8 mouse cellular contexts compared by ENCODE assay signal in genomic region chr9:106884996-106885900, GRCm38 (mm10). TPM values are rescaled to one million over a fixed set of nuclear protein-coding genes. Genes with fewer than 3 reads are reported as not detected.
DNase-seq lines count a peak whose midpoint lies in the region; ATAC-seq lines count a peak whose summit lies in the region.

No protein-coding gene starts in this region.

- H3K4me1 ChIP-seq in brown adipose tissue, adult 24 weeks (ENCODE audit: control insufficient read depth, insufficient read depth, insufficient read length, low read length): peaks cover 11% of the 10 kb centered on the region
- H3K4me1 ChIP-seq in forebrain, embryonic 13.5 days: peaks cover 77% of the 10 kb centered on the region
- H3K4me1 ChIP-seq in limb, embryonic 12.5 days (replicated peaks): peaks cover 67% of the 10 kb centered on the region

- 26% methylated on average over 44 of the region's 44 CpGs for WGBS in forebrain, embryonic 13.5 days
- 21% methylated on average over 44 of the region's 44 CpGs for WGBS in limb, embryonic 12.5 days

- H3K27ac ChIP-seq in brown adipose tissue, adult 24 weeks (replicated peaks; ENCODE audit: low read depth, low read length): no peak overlapping the region
- H3K27ac ChIP-seq in forebrain, embryonic 13.5 days: peak overlapping the region; percentile 88; the same call in 1 of the 2 replicates
- peak overlapping the region; percentile 93 for H3K27ac ChIP-seq in limb, embryonic 12.5 days

- no peaks in the 10 kb centered on the region for H3K27me3 ChIP-seq in forebrain, embryonic 13.5 days
- no peaks in the 10 kb centered on the region for H3K27me3 ChIP-seq in limb, embryonic 12.5 days

- intact Hi-C loops in left cerebral cortex, postnatal 4 days (cut with DNase I): no loop called here
- intact Hi-C loops in left cerebral cortex, postnatal 14 days (cut with DNase I): loop anchor here (5.0 kb wide), 1 partner anchor 208 kb away; no protein-coding TSS in a partner anchor
- intact Hi-C loops in gastrocnemius, postnatal 36 days (cut with DNase I): loop anchor here (10.0 kb wide), 1 partner anchor 430 kb away; the partner anchor contains the start of gene Pcbp4

- H3K9ac ChIP-seq in forebrain, embryonic 13.5 days: peak overlapping the region; percentile 99
- peak overlapping the region; percentile 99 for H3K9ac ChIP-seq in limb, embryonic 12.5 days (replicated peaks)

- ATAC-seq in forebrain, embryonic 13.5 days: no peak
- ATAC-seq in limb, embryonic 12.5 days (ENCODE audit: insufficient number of reproducible peaks, insufficient read depth, low FRiP score, low TSS enrichment, low read depth): no peak

- peak overlapping the region; percentile 98 for H3K4me2 ChIP-seq in forebrain, embryonic 13.5 days
- H3K4me2 ChIP-seq in limb, embryonic 12.5 days: peak overlapping the region; percentile 98

- H3K36me3 ChIP-seq in forebrain, embryonic 13.5 days (ENCODE audit: poor library complexity, severe bottlenecking): peaks cover 77% of the 10 kb centered on the region
- H3K36me3 ChIP-seq in limb, embryonic 12.5 days: peaks cover 76% of the 10 kb centered on the region

- peak; percentile 20 for DNase-seq in left cerebral cortex, postnatal 4 days
- no peak for DNase-seq in left cerebral cortex, postnatal 14 days (ENCODE audit: low spot score in 2 of 2)
- DNase-seq in retina, embryonic 14.5 days (ENCODE audit: low spot score): peak; percentile 31
- no peak for DNase-seq in layer of hippocampus, postnatal 25 days (ENCODE audit: extremely low spot score in 1 of 2, low spot score in 1 of 2)
- no peak for DNase-seq in gastrocnemius, postnatal 36 days

- peak overlapping the region; percentile 78 for H3K4me3 ChIP-seq in brown adipose tissue, adult 24 weeks (ENCODE audit: insufficient read depth, low read depth, low read length)
- H3K4me3 ChIP-seq in forebrain, embryonic 13.5 days: peak overlapping the region; percentile 97
- peak overlapping the region; percentile 96 for H3K4me3 ChIP-seq in limb, embryonic 12.5 days (replicated peaks)

- no peaks in the 10 kb centered on the region for H3K9me3 ChIP-seq in forebrain, embryonic 13.5 days (replicated peaks)
- no peaks in the 10 kb centered on the region for H3K9me3 ChIP-seq in limb, embryonic 12.5 days

RNA-seq across cellular contexts. Expression of gene Rbm15b, which starts 2.0 kb away (rescaled TPM):
- 10 to 100 TPM; 90.2 to 93.0 TPM for total RNA-seq in left cerebral cortex, postnatal 4 days (2021)
- 10 to 100 TPM; 50.2 to 55.7 TPM for total RNA-seq in left cerebral cortex, postnatal 14 days (2021)
- polyA plus RNA-seq in brown adipose tissue, adult 24 weeks (2012; ENCODE audit: insufficient read depth, insufficient read length, missing spikeins): 6.2 and 11.8 TPM in 2 replicates
- 14.0 and 14.2 TPM in 2 replicates for polyA plus RNA-seq in forebrain, embryonic 13.5 days (2015; fragmentation: Nextera tagmentation; extraction: Ambion mirVana)
- 25.9 TPM in 2 replicates for polyA plus RNA-seq in limb, embryonic 12.5 days (2016; fragmentation: Nextera tagmentation; extraction: Ambion mirVana)
- 10 to 100 TPM; 50.1 to 51.6 TPM for total RNA-seq in layer of hippocampus, postnatal 25 days (2021)
- total RNA-seq in gastrocnemius, postnatal 36 days (2021): 1 to 10 TPM; 5.0 to 5.2 TPM

RNA-seq across cellular contexts. Expression of gene Manf, which starts 6.5 kb away (rescaled TPM):
- 100 to 1,000 TPM; 162 to 193 TPM for total RNA-seq in left cerebral cortex, postnatal 4 days (2021)
- total RNA-seq in left cerebral cortex, postnatal 14 days (2021): 100 to 1,000 TPM; 124 to 141 TPM
- 75.3 and 92.4 TPM in 2 replicates for polyA plus RNA-seq in brown adipose tissue, adult 24 weeks (2012; ENCODE audit: insufficient read depth, insufficient read length, missing spikeins)
- 205 and 222 TPM in 2 replicates for polyA plus RNA-seq in forebrain, embryonic 13.5 days (2015; fragmentation: Nextera tagmentation; extraction: Ambion mirVana)
- 229 and 233 TPM in 2 replicates for polyA plus RNA-seq in limb, embryonic 12.5 days (2016; fragmentation: Nextera tagmentation; extraction: Ambion mirVana)
- total RNA-seq in layer of hippocampus, postnatal 25 days (2021): 100 to 1,000 TPM; 112 to 146 TPM
- total RNA-seq in gastrocnemius, postnatal 36 days (2021): 10 to 100 TPM; 38.1 to 41.5 TPM

Comparison
In these comparisons a context has a peak if more than half of its experiments do, and no peak if none do; other contexts are left out.
1. DNase-seq: peak in left cerebral cortex, postnatal 4 days (single experiment) and retina, embryonic 14.5 days (single experiment); none in left cerebral cortex, postnatal 14 days (0 of 2), layer of hippocampus, postnatal 25 days (0 of 2) and gastrocnemius, postnatal 36 days (0 of 2).
2. RNA of gene Rbm15b, which starts 2.0 kb away (total RNA-seq): 90.2 to 93.0 TPM in left cerebral cortex, postnatal 4 days, 50.2 to 55.7 TPM in left cerebral cortex, postnatal 14 days and 50.1 to 51.6 TPM in layer of hippocampus, postnatal 25 days; 5.0 to 5.2 TPM in gastrocnemius, postnatal 36 days; every median in the first group is over 4 times any median in the second.
3. Peak in every context shown above with its lines, with median percentiles within 50 percentile points of each other: H3K4me3 ChIP-seq.